Mouse (Mus musculus) left cerebral cortex, adult 18-20 months (tissue): Measurements from ENCODE around the gene Ghrhr. TPM values are rescaled to one million over a fixed set of nuclear protein-coding genes. Genes with fewer than 3 reads are reported as not detected.

Experiments used
- DNase-seq, 2 experiments: peaks; one replicate each; pipeline ENCODE4 v3.0.0; 2021 to 2022; ENCODE audit warnings: low spot score in 2 of 2, mixed read lengths in 1 of 2
- long read RNA-seq, 2 experiments: library from polyadenylated mRNA; stranded (forward); transcript quantifications; one replicate each; pipeline ENCODE4 v2.0.0; 2021
- total RNA-seq, 2 experiments: library from RNA; stranded (reverse); gene quantifications; 2 replicates each; pipeline ENCODE4 v1.2.3; 2021

Gene Ghrhr
- not detected for total RNA-seq
- long read RNA-seq, experiment 1, result 0 reads
- long read RNA-seq, experiment 2, result 0 reads

- no peak for DNase-seq
Observed at GRCm38 (mm10) chr6:55376076-55376475, at the start of gene Ghrhr. Gene Ghrhr, plus strand, starts transcription at chr6:55376295.

GRCm38 (mm10) chr6:55326299-55326698 lies 49.8 kb upstream of the Ghrhr start:
- DNase-seq, result no peak

- DNase-seq, result no peak
Observed at GRCm38 (mm10) chr6:55327326-55327725, 48.8 kb upstream of the Ghrhr start.

GRCm38 (mm10) chr6:55328179-55328578 lies 47.9 kb upstream of the Ghrhr start:
- no peak for DNase-seq

- DNase-seq, result no peak
Observed at GRCm38 (mm10) chr6:55331315-55331714, 44.8 kb upstream of the Ghrhr start.

- DNase-seq, result no peak
Observed at GRCm38 (mm10) chr6:55332100-55332772, 43.9 kb upstream of the Ghrhr start.

- no peak for DNase-seq
Observed at GRCm38 (mm10) chr6:55332773-55333109, 43.4 kb upstream of the Ghrhr start.

- no peak for DNase-seq
Observed at GRCm38 (mm10) chr6:55335989-55336514, 40.0 kb upstream of the Ghrhr start, which contains the start of gene Aqp1. Gene Aqp1, plus strand, starts transcription at chr6:55336432.

- no peak for DNase-seq
Observed at GRCm38 (mm10) chr6:55337242-55337641, 38.9 kb upstream of the Ghrhr start.

GRCm38 (mm10) chr6:55338077-55338476 lies 38.0 kb upstream of the Ghrhr start:
- no peak for DNase-seq

- no peak for DNase-seq
Observed at GRCm38 (mm10) chr6:55338934-55339825, 36.9 kb upstream of the Ghrhr start.

- no peak for DNase-seq
Observed at GRCm38 (mm10) chr6:55341688-55342087, 34.4 kb upstream of the Ghrhr start.

- DNase-seq, result no peak
Observed at GRCm38 (mm10) chr6:55342328-55342727, 33.8 kb upstream of the Ghrhr start.

- DNase-seq, result no peak
Observed at GRCm38 (mm10) chr6:55343446-55343845, 32.6 kb upstream of the Ghrhr start.

- peak in 1 of 2 experiments; percentile 27 for DNase-seq
Observed at GRCm38 (mm10) chr6:55344291-55345016, 31.6 kb upstream of the Ghrhr start.

GRCm38 (mm10) chr6:55345264-55345663 lies 30.8 kb upstream of the Ghrhr start:
- no peak for DNase-seq

GRCm38 (mm10) chr6:55346491-55346890 lies 29.6 kb upstream of the Ghrhr start:
- DNase-seq, result no peak

- DNase-seq, result no peak
Observed at GRCm38 (mm10) chr6:55347711-55348571, 28.2 kb upstream of the Ghrhr start.

- DNase-seq, result no peak
Observed at GRCm38 (mm10) chr6:55349231-55349630, 26.9 kb upstream of the Ghrhr start.

- no peak for DNase-seq
Observed at GRCm38 (mm10) chr6:55350383-55350952, 25.6 kb upstream of the Ghrhr start.
